In the genomic region with DNA sequence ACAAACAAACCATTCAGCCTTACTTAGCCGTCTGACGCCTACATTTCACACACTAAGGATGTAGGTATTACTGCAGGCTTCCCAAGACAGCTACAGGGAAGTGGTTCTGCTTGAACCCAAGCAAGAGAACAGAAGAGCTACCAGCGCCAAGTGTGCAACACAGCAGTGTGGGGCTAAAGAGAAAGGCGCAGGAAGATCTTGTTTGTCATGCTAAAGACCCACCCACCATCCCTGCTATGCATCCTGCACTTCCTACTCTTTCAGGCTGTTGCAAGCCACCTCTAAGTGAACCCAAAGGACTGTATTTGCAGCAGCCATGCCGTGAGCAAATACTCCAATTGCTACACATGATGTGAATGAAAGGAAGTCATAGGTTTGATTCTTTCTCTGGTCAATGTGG, we compare ENCODE assay signal across 13 mouse cellular contexts.
"Had no signal": no experiment of that assay in that cellular context is flagged by ENCODE, and none has a peak within 500 bp of the region (broad histone marks: within the 10 kb centered on the region; RNA-seq: fewer than 3 reads in every experiment).

No protein-coding gene starts in this region.

- H3K9ac ChIP-seq: lung, embryonic 15.5 days; midbrain, embryonic 13.5 days; neural tube, embryonic 15.5 days had no signal

- H3K36me3 ChIP-seq: limb, embryonic 10.5 days; lung, embryonic 15.5 days; midbrain, embryonic 13.5 days; neural tube, embryonic 15.5 days had no signal

- H3K27me3 ChIP-seq: lung, embryonic 15.5 days; midbrain, embryonic 13.5 days; neural tube, embryonic 15.5 days had no signal

- DNase-seq: kidney, adult 18-20 months; kidney, postnatal 36 days; right cerebral cortex, adult 18-20 months; right cerebral cortex, postnatal 25 days; thymus, postnatal 36 days had no signal

- ATAC-seq: midbrain, embryonic 13.5 days had no signal

- H3K4me2 ChIP-seq: liver, embryonic 11.5 days; lung, embryonic 15.5 days; midbrain, embryonic 13.5 days; neural tube, embryonic 15.5 days had no signal

- H3K4me1 ChIP-seq: limb, embryonic 10.5 days had no signal

- H3K4me3 ChIP-seq: left cerebral cortex, adult 2 months; limb, embryonic 10.5 days; lung, embryonic 15.5 days; midbrain, embryonic 13.5 days; myocyte; neural tube, embryonic 15.5 days had no signal

- H3K27ac ChIP-seq: kidney, postnatal 0 days; left cerebral cortex, adult 2 months; limb, embryonic 10.5 days; lung, embryonic 15.5 days; midbrain, embryonic 13.5 days; neural tube, embryonic 15.5 days had no signal

- H3K9me3 ChIP-seq: limb, embryonic 10.5 days; lung, embryonic 15.5 days; midbrain, embryonic 13.5 days; neural tube, embryonic 15.5 days had no signal
